Mouse (Mus musculus) CD4-positive, CD25-positive, alpha-beta regulatory T cell, adult 9 weeks (primary cell): Measurements from ENCODE around the gene Rheb. TPM values are rescaled to one million over a fixed set of nuclear protein-coding genes. Genes with fewer than 3 reads are reported as not detected.

ENCODE experiments used
- polyA plus RNA-seq: library from polyadenylated mRNA; unstranded; fragments of 100-300 nt; shearing (Covaris generic); gene quantifications from one replicate; pipeline ENCODE4 v1.2.1, GENCODE M21; 2017

Rheb gene
- 53.5 TPM for polyA plus RNA-seq

GRCm38 (mm10) chr5:24842274-24843102 lies at the start of gene Rheb:
TSS of gene Rheb (minus strand) at chr5:24842624.

GRCm38 (mm10) chr5:24757816-24758215 lies 84.6 kb downstream of the Rheb start, which contains the start of gene Crygn:
TSS of gene Crygn (minus strand) at chr5:24758008.

Other genes with a start within 250 kb of the Rheb start
- gene Smarcd3, start 218.2 kb downstream of the Rheb start, polyA plus RNA-seq: 1.2 TPM
- gene Nub1, start 157.1 kb downstream of the Rheb start, polyA plus RNA-seq: 104 TPM
- gene Wdr86, start 111.9 kb downstream of the Rheb start, polyA plus RNA-seq: 0.35 TPM
- 1.5 TPM for gene Crygn, start 84.6 kb downstream of the Rheb start, polyA plus RNA-seq